Mouse (Mus musculus): Measurements from ENCODE around the gene Rwdd4a. TPM values are rescaled to one million over a fixed set of nuclear protein-coding genes. Genes with fewer than 3 reads are reported as not detected.

Gene Rwdd4a
- polyA plus RNA-seq, 1 experiment from 2014 or later: 45.4 TPM

GRCm38 (mm10) chr8:47560801-47561200 lies 27.3 kb downstream of the Rwdd4a start:
- no peaks in the 10 kb centered on the region for H3K9me3 ChIP-seq (ENCODE audit: control insufficient read depth, low read length)
- no peak for ATAC-seq (ENCODE audit: low FRiP score, low TSS enrichment)
- H3K36me3 ChIP-seq (ENCODE audit: control insufficient read depth, insufficient read depth, low read length): no peaks in the 10 kb centered on the region
- 84% methylated on average over 7 of the region's 7 CpGs for WGBS
- H3K4me2 ChIP-seq (replicated peaks; ENCODE audit: low read depth, low read length): no peak overlapping the region
- H3K4me3 ChIP-seq (ENCODE audit: low read length): no peak overlapping the region
- no peaks in the 10 kb centered on the region for H3K4me1 ChIP-seq (ENCODE audit: control insufficient read depth, insufficient read depth, low read length)
- no peaks in the 10 kb centered on the region for H3K27me3 ChIP-seq (ENCODE audit: control insufficient read depth, insufficient read depth, low read length)
- H3K27ac ChIP-seq (ENCODE audit: low read depth, low read length): no peak overlapping the region
- H3K9ac ChIP-seq (ENCODE audit: low read depth, low read length): no peak overlapping the region

GRCm38 (mm10) chr8:47566551-47566950 lies 33.1 kb downstream of the Rwdd4a start:
- 91% methylated on average over 6 of the region's 6 CpGs for WGBS
- H3K27me3 ChIP-seq (ENCODE audit: control insufficient read depth, insufficient read depth, low read length): no peaks in the 10 kb centered on the region
- H3K4me1 ChIP-seq (ENCODE audit: control insufficient read depth, insufficient read depth, low read length): no peaks in the 10 kb centered on the region
- no peak overlapping the region for H3K27ac ChIP-seq (ENCODE audit: low read depth, low read length)
- H3K9me3 ChIP-seq (ENCODE audit: control insufficient read depth, low read length): no peaks in the 10 kb centered on the region
- ATAC-seq (ENCODE audit: low FRiP score, low TSS enrichment): no peak
- H3K4me3 ChIP-seq (ENCODE audit: low read length): no peak overlapping the region
- no peak overlapping the region for H3K9ac ChIP-seq (ENCODE audit: low read depth, low read length)
- H3K36me3 ChIP-seq (ENCODE audit: control insufficient read depth, insufficient read depth, low read length): no peaks in the 10 kb centered on the region
- H3K4me2 ChIP-seq (replicated peaks; ENCODE audit: low read depth, low read length): no peak overlapping the region

DNA sequence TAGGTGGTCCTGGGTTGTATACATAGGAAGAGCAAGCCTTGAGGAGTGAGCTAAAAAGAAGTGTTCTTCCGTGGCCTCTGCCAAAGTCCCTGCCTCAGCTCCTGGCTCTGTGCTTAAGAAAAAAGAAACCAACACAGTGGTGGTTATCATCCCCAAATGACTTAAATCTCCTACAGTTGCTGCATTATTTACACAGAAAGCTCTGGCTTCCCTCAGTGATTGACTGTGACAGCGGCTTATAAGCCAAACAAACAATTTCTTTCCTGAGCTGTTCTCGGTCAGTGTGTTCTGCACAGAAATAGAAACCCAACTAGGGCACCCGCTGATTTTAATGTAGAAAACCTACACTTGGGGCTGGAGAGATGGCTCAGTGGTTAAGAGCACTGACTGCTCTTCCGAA lies 34.6 kb downstream of the Rwdd4a start:
- H3K4me2 ChIP-seq (replicated peaks; ENCODE audit: low read depth, low read length): no peak overlapping the region
- no peak overlapping the region for H3K27ac ChIP-seq (ENCODE audit: low read depth, low read length)
- no peaks in the 10 kb centered on the region for H3K36me3 ChIP-seq (ENCODE audit: control insufficient read depth, insufficient read depth, low read length)
- no peaks in the 10 kb centered on the region for H3K27me3 ChIP-seq (ENCODE audit: control insufficient read depth, insufficient read depth, low read length)
- H3K9me3 ChIP-seq (ENCODE audit: control insufficient read depth, low read length): no peaks in the 10 kb centered on the region
- no peak for ATAC-seq (ENCODE audit: low FRiP score, low TSS enrichment)
- 88% methylated on average over 5 of the region's 5 CpGs for WGBS
- H3K4me3 ChIP-seq (ENCODE audit: low read length): no peak overlapping the region
- H3K4me1 ChIP-seq (ENCODE audit: control insufficient read depth, insufficient read depth, low read length): no peaks in the 10 kb centered on the region
- H3K9ac ChIP-seq (ENCODE audit: low read depth, low read length): no peak overlapping the region

GRCm38 (mm10) chr8:47570161-47570560 lies 36.7 kb downstream of the Rwdd4a start:
- Histone ChIP-seq H3K27me3 (ENCODE audit: control insufficient read depth, insufficient read depth, low read length) (no peaks in the 10 kb centered on the region), H3K4me1 (ENCODE audit: control insufficient read depth, insufficient read depth, low read length) (no peaks in the 10 kb centered on the region), H3K9me3 (ENCODE audit: control insufficient read depth, low read length) (no peaks in the 10 kb centered on the region), H3K27ac (ENCODE audit: low read depth, low read length) (no peak overlapping the region), H3K4me2 (replicated peaks; ENCODE audit: low read depth, low read length) (no peak overlapping the region), H3K36me3 (ENCODE audit: control insufficient read depth, insufficient read depth, low read length) (no peaks in the 10 kb centered on the region), H3K4me3 (ENCODE audit: low read length) (no peak overlapping the region), H3K9ac (ENCODE audit: low read depth, low read length) (no peak overlapping the region)
- ATAC-seq (ENCODE audit: low FRiP score, low TSS enrichment): no peak
- WGBS: 81% methylated on average over 6 of the region's 6 CpGs

- Histone ChIP-seq H3K4me1 (ENCODE audit: control insufficient read depth, insufficient read depth, low read length) (no peaks in the 10 kb centered on the region), H3K9me3 (ENCODE audit: control insufficient read depth, low read length) (no peaks in the 10 kb centered on the region), H3K9ac (ENCODE audit: low read depth, low read length) (no peak overlapping the region), H3K4me2 (replicated peaks; ENCODE audit: low read depth, low read length) (no peak overlapping the region), H3K27ac (ENCODE audit: low read depth, low read length) (no peak overlapping the region), H3K27me3 (ENCODE audit: control insufficient read depth, insufficient read depth, low read length) (no peaks in the 10 kb centered on the region), H3K4me3 (ENCODE audit: low read length) (no peak overlapping the region), H3K36me3 (ENCODE audit: control insufficient read depth, insufficient read depth, low read length) (no peaks in the 10 kb centered on the region)
- ATAC-seq (ENCODE audit: low FRiP score, low TSS enrichment): peak; percentile 66; the same call in 1 of the 2 replicates
- WGBS: 51% methylated on average over 7 of the region's 7 CpGs
These were observed 40.0 kb downstream of the Rwdd4a start for GRCm38 (mm10) chr8:47573482-47573881.

DNA sequence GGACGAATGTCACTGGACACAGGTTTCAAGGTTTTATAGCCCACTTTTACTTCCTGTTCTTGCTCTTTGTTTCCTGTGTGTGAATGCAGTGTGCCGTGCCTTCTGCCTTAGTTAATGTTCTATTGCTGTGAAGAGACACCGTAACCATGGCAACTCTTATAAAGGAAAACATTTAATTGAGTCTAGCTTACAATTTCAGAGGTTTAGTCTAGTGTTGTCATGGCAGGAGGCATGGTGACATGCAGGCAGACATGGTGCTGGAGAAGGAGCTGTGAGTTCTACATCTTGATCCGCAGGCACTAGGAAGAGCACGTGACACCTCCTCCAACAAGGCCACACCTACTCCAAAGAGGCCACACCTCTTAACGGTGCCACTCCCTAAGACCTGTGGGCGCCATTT lies 48.0 kb downstream of the Rwdd4a start:
- WGBS: 83% methylated on average over 7 of the region's 7 CpGs
- Histone ChIP-seq H3K4me2 (replicated peaks; ENCODE audit: low read depth, low read length) (no peak overlapping the region), H3K36me3 (ENCODE audit: control insufficient read depth, insufficient read depth, low read length) (no peaks in the 10 kb centered on the region), H3K27me3 (ENCODE audit: control insufficient read depth, insufficient read depth, low read length) (no peaks in the 10 kb centered on the region), H3K27ac (ENCODE audit: low read depth, low read length) (no peak overlapping the region), H3K9ac (ENCODE audit: low read depth, low read length) (no peak overlapping the region), H3K9me3 (ENCODE audit: control insufficient read depth, low read length) (no peaks in the 10 kb centered on the region), H3K4me3 (ENCODE audit: low read length) (no peak overlapping the region), H3K4me1 (ENCODE audit: control insufficient read depth, insufficient read depth, low read length) (no peaks in the 10 kb centered on the region)
- no peak for ATAC-seq (ENCODE audit: low FRiP score, low TSS enrichment)

DNA sequence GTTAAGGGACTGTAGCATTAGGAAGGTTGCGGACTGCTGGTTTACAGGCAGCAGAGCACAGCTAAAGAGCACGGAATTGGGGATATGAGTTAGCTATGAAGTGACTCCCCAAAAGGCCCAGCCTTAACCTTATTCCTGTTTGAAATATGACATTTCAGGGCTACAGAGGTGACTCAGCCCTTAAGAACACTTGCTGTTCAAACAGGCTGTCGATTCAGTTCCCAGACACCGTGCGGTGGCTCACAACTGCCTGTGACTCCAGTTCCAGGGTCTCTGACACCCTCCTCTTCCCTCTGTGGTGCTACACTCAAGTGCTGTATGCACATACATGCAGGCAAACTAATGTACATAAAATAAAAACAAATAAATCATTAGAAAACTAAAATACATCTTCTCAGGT lies 55.2 kb downstream of the Rwdd4a start:
- Histone ChIP-seq H3K4me2 (replicated peaks; ENCODE audit: low read depth, low read length) (no peak overlapping the region), H3K9me3 (ENCODE audit: control insufficient read depth, low read length) (no peaks in the 10 kb centered on the region), H3K27me3 (ENCODE audit: control insufficient read depth, insufficient read depth, low read length) (no peaks in the 10 kb centered on the region), H3K27ac (ENCODE audit: low read depth, low read length) (no peak overlapping the region), H3K9ac (ENCODE audit: low read depth, low read length) (no peak overlapping the region), H3K4me3 (ENCODE audit: low read length) (no peak overlapping the region), H3K4me1 (ENCODE audit: control insufficient read depth, insufficient read depth, low read length) (no peaks in the 10 kb centered on the region), H3K36me3 (ENCODE audit: control insufficient read depth, insufficient read depth, low read length) (no peaks in the 10 kb centered on the region)
- WGBS: 90% methylated on average over 5 of the region's 5 CpGs
- no peak for ATAC-seq (ENCODE audit: low FRiP score, low TSS enrichment)

GRCm38 (mm10) chr8:47590400-47590799 lies 56.9 kb downstream of the Rwdd4a start:
- 88% methylated on average over 10 of the region's 10 CpGs for WGBS

GRCm38 (mm10) chr8:47600664-47601063 lies 67.2 kb downstream of the Rwdd4a start:
- no peak for ATAC-seq (ENCODE audit: low FRiP score, low TSS enrichment)
- 58% methylated on average over 8 of the region's 8 CpGs for WGBS
- H3K4me2 ChIP-seq (replicated peaks; ENCODE audit: low read depth, low read length): no peak overlapping the region
- H3K4me1 ChIP-seq (ENCODE audit: control insufficient read depth, insufficient read depth, low read length): no peaks in the 10 kb centered on the region
- H3K9me3 ChIP-seq (ENCODE audit: control insufficient read depth, low read length): no peaks in the 10 kb centered on the region
- H3K27ac ChIP-seq (ENCODE audit: low read depth, low read length): no peak overlapping the region
- no peak overlapping the region for H3K9ac ChIP-seq (ENCODE audit: low read depth, low read length)
- H3K4me3 ChIP-seq (ENCODE audit: low read length): no peak overlapping the region
- no peaks in the 10 kb centered on the region for H3K36me3 ChIP-seq (ENCODE audit: control insufficient read depth, insufficient read depth, low read length)
- no peaks in the 10 kb centered on the region for H3K27me3 ChIP-seq (ENCODE audit: control insufficient read depth, insufficient read depth, low read length)

More at GRCm38 (mm10) chr8:47590400-47590799, 56.9 kb downstream of the Rwdd4a start:
- H3K4me3 ChIP-seq (ENCODE audit: low read length): no peak overlapping the region
- no peaks in the 10 kb centered on the region for H3K36me3 ChIP-seq (ENCODE audit: control insufficient read depth, insufficient read depth, low read length)
- no peaks in the 10 kb centered on the region for H3K4me1 ChIP-seq (ENCODE audit: control insufficient read depth, insufficient read depth, low read length)
- no peak for ATAC-seq (ENCODE audit: low FRiP score, low TSS enrichment)
- no peak overlapping the region for H3K4me2 ChIP-seq (replicated peaks; ENCODE audit: low read depth, low read length)
- no peaks in the 10 kb centered on the region for H3K27me3 ChIP-seq (ENCODE audit: control insufficient read depth, insufficient read depth, low read length)
- no peak overlapping the region for H3K9ac ChIP-seq (ENCODE audit: low read depth, low read length)
- H3K27ac ChIP-seq (ENCODE audit: low read depth, low read length): no peak overlapping the region
- no peaks in the 10 kb centered on the region for H3K9me3 ChIP-seq (ENCODE audit: control insufficient read depth, low read length)

All from kidney, embryonic 14.5 days (tissue).